Mouse (Mus musculus) c-Kit-positive CD71-positive TER-119-negative erythroid progenitor cells, embryonic 14.5 days (primary cell): ENCODE results near the gene Mycbpap.
A peak's percentile ranks its signal among the peaks of the same experiment; 100 is the strongest.

Experiments
- DNase-seq: peaks from one replicate; pipeline ENCODE4 v3.0.0-alpha.2; 2013; ENCODE audit warnings: low read depth

Mycbpap gene

DNA sequence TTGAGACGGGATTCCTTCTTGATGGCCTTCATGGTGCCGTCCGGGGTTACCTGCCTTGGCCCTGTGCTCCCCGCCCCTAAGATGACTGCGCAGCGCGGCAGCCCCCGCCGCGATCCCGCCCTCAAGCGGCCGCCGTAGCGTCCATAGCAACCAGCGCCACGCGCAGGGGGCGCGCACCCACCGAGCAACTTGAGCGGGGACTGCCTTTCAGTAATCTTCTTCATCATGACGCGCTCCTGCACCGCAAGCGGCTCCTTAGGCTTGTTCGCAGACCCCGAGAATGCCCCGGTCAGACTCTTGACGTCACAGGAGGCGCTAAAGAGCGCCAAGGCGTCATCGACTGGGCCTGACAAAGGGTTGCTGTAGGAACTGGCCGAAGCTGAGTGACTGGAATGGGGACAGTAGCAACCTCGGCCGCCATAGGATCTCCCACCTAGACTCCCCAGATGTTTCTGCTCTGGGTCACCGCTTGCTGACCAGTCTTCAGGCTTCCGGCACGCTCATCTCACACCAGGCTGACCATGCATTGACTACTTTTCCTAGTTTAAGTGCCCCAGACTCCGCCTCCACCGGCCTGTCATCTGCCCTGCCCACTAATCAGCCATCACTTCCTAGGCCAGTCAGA, at the start of gene Mycbpap:
Gene Mycbpap, minus strand, starts transcription at position 524 of the 625 bp plus-strand sequence.
- peak; percentile 19 for DNase-seq

DNA sequence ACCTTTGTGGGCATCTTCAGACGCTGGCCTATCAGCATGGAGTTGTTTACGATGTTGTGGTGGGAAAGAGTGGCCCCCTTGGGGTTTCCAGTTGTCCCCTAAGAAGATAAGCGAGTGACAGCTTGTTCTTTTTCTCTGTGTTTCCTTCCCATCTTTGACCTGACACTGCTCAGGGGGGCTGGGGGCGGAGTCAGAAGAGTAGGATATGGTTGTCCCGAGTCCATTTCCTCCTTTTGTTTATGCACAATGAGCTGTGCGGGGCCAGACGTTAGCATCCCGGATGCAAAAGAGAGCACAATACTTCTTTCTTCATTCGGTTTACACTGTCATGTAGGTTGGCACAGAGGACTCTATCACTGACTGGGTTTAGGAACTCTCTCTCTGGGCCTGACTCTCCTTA, 49.1 kb upstream of the Mycbpap start:
- no peak for DNase-seq

- no peak for DNase-seq
Measured at GRCm38 (mm10) chr11:94567326-94567725, 45.8 kb upstream of the Mycbpap start.

GRCm38 (mm10) chr11:94566534-94566933, 45.0 kb upstream of the Mycbpap start:
- no peak for DNase-seq

GRCm38 (mm10) chr11:94565151-94565479, 43.6 kb upstream of the Mycbpap start:
- no peak for DNase-seq

DNA sequence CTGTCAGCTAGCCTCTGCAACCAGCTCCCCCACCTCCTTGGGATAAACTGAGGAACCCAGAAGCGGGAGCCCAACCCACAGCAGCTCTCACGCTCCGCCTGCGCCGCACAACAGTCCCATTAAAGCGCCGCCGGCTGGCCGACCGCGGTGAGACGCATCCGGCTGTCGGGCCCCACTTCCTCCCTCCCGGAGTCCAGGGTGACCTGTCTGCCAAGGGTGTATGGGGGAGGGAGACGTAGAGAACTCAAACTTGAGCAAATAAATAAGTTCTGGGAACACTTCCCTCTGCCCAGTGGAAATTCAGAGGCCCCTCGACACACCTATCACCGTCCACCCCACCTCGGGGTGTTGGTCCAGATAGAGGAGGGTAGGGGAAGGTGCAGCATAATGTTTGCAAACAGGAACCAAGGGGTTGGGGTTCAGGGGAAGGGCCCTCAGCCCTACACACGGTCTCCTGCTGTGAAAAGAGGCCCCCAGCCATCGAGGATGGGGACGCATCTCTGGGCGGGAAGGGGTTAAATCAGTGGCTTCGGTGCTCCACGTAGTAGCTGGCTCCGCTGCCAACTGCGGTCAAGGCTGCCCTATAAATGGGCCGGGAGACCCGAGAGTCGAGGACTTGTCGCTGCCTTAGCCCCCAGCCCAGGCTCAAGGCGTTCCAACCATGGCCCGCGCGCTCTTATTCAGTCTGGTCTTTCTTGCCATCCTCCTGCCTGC, 43.1 kb upstream of the Mycbpap start, which contains the start of gene Chad:
Gene Chad, plus strand, starts transcription at position 611 of the 714 bp plus-strand sequence.
- DNase-seq, result no peak

- no peak for DNase-seq
Measured at GRCm38 (mm10) chr11:94563821-94564220, 42.3 kb upstream of the Mycbpap start.

DNA sequence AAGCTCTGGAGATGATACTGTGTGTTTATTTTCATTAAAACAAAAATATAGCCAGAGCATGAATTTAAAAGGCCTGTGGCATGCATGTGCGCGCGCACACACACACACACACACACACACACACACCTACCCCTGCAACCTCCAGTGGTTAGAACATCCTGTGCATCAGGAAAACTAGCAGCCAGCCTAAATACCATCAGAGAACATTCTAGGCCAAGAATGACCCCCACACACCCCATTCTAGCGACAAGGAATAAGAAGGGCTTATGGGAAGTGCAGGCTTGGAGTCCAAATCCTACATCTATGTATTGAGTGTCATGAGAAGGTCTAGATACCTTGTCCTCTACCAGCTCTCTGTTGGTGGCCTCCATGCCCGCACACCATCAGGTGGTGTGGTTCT, 41.8 kb upstream of the Mycbpap start:
- no peak for DNase-seq

- DNase-seq, result no peak
Measured at GRCm38 (mm10) chr11:94558226-94558625, 36.7 kb upstream of the Mycbpap start.

- no peak for DNase-seq
Measured at GRCm38 (mm10) chr11:94550442-94550744, 28.9 kb upstream of the Mycbpap start.

DNA sequence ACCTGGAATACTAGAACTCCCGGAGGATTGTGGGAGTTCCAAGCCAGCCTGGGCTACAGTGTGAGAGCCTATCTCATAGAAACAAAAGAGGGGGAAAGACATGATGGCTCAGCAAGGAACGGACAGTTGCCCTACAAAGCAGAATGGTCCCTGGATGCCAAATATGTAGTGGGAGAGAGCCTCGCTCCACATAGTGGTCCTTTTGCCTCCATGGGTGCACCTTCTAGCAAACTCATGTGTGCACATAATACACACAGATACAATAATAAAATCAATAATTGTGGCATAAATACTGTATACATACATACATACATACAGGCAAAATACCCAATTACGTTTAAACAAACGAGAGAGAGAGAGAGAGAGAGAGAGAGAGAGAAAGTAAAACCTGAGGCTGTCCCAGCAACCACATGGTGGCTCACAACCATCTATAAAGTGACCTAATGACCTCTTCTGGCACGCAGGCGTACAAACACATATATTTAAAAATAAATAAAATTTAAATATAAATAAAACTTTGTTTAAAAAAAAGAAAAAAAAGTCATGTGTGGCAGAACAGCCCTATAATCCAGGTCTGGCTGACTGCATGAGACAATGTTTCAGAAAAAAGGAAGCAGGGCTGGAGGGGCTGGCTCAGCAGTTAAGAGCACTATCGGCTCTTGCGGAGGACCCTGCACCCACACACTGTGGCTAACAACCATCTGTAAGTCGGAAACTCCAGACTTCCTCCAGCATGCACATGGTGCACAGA, 28.3 kb upstream of the Mycbpap start:
- no peak for DNase-seq

DNA sequence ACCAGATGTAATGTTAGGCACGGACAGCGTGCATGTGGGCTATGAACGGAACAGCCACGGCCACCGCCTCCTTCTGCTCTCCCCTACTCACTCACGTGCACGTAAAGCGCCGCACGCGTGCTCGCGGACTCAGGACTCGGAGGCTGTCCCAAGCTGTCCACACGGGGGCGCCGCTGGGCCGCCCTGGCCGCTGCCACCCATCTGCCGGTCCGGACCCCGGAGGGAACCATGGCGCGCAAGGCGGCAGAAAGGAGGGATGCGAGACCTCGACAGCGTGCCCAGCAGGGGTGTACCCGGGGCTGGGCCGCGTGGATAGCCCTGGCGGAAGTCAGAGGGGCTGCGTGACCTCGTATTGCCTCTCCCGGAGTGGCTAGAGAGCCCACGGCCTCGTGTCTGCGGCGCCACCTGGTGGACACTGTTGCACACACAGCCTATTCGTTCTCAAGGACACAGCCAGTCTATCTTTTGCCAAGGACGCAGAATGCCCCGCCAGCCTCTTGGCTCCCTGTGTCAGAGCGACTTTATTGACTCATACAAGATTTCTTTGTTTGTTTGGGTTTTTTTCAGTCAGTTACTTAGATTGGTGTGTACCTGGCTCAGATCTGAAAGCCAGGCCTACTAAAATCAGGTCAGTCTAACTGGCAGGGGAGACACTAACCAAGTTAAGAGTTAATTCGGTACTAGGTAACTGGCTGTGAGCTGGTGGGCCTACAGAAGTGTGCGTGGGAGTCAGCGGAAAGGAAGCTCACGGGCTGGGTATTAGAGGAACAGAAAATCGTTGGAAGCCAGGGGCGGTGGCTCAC, 27.5 kb upstream of the Mycbpap start, which contains the start of gene Rsad1:
Gene Rsad1, minus strand, starts transcription at position 368 of the 803 bp plus-strand sequence.
- DNase-seq, result peak; percentile 77

GRCm38 (mm10) chr11:94548041-94548784, 26.7 kb upstream of the Mycbpap start:
- DNase-seq, result no peak

GRCm38 (mm10) chr11:94547271-94547670, 25.7 kb upstream of the Mycbpap start:
- no peak for DNase-seq

DNA sequence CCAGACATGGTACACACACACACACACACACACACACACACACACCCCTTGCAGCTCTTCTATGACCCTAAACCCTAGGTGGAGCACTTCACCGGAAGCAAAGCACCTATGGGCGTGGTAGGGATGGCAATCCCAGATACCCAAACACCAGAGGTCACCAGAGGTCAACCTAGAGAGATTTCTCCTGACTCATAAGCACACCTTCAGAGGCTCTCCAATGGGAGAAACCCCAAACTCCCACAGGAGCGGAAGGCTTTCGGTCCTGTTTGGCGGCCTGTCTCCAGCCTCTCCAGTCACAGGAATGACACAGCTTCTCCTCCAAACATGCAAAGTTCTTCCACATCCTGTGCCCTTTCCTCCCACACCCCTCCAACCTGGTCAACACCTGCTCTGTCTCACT, 24.8 kb upstream of the Mycbpap start:
- DNase-seq, result no peak

- no peak for DNase-seq
Measured at GRCm38 (mm10) chr11:94544422-94544821, 22.9 kb upstream of the Mycbpap start.

DNA sequence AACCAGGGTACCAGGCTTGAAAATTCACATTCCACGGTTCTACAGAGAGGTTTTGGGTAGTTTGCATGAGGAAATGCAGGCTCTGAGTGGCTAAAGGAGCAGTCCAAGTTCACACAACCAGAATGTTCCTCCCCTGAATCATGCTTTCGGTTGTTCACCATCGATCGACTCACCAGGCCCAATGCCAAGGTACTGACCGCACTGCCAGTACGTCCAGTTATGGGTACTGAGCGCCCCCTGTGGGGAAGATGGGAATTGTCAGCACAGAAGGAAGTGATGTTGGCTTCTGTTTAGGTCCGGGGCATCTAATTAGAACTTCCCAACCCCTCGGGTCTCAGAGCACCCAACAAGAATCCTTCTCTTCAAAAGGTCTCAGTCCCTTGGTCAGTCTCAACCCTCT, 22.4 kb upstream of the Mycbpap start:
- DNase-seq, result peak; percentile 22

- no peak for DNase-seq
Measured at GRCm38 (mm10) chr11:94543344-94543743, 21.8 kb upstream of the Mycbpap start.

- no peak for DNase-seq
Measured at GRCm38 (mm10) chr11:94542400-94542799, 20.9 kb upstream of the Mycbpap start.

DNA sequence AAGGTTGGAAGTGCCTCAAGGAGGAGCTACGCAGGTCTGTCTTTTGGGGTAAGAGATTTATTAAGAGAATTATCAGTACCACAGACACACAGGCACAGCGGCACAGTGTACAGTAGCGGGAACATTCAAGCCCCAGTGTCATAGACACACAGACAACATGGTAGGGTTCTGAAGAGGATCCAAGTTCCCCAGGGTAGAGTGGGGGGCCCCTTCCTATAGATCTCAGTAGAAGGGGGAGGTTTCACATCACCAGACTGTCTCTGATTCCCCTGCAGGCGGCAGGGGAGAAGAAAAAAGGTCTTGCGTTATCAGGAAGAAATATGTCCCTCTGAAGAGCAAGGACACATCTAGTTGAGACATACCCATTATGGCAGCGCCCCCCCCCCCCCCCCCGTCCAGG, 18.2 kb upstream of the Mycbpap start:
- DNase-seq, result no peak

DNA sequence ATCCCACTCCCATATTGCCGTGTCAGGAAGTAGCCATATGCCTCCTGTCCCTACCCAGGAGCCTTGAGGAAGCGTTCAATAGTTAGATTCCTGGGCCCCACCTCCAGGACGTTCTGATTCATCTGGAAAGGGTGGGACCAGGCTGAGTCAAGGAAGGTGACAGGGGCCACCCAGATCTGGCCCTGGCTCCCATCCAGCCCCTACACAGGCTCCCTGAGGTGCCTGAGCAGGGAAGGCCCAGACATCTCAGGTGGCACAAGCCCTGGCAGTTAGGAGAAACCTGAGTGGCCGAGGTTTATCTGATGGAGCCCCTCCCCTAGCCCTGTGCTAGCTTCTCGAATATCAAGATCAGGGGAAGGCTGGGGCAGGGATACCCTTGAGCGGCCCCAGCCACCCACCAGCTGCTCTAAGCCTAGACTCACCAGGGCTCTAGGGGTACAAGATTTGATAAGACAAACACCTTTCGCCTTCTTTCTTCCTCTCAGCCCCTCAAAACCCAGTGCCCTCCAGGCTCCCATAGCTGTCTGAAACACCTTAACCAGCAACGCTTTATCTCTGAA, 17.3 kb upstream of the Mycbpap start:
- DNase-seq, result no peak
